8 mouse cellular contexts compared by ENCODE assay signal in genomic region chr2:121271236-121271927, GRCm38 (mm10). TPM values are rescaled to one million over a fixed set of nuclear protein-coding genes. Genes with fewer than 3 reads are reported as not detected.
DNase-seq lines count a peak whose midpoint lies in the region; ATAC-seq lines count a peak whose summit lies in the region.

Trp53bp1 (minus strand) TSS chr2:121271407.

- ATAC-seq in inflammation-experienced regulatory T-cells, adult 6 months = peak; percentile 100
- peak; percentile 100 for ATAC-seq in megakaryocyte-erythroid progenitor cell, adult 5-6 weeks (replicated peaks; ENCODE audit: low FRiP score, low TSS enrichment, poor library complexity, severe bottlenecking)

- intact Hi-C loops in gastrocnemius, postnatal 14 days (cut with DNase I; ENCODE audit: low total_unique reads) = no loop called here
- intact Hi-C loops in left cerebral cortex, postnatal 10 days (cut with DNase I) = no loop called here

- peak; percentile 96 to 99 for DNase-seq in adrenal gland, adult (ENCODE audit: inconsistent age in 2 of 2, low spot score in 1 of 2)
- DNase-seq in embryo, embryonic 10.5 days (ENCODE audit: low spot score) = peak; percentile 98
- peak; percentile 92 for DNase-seq in gastrocnemius, postnatal 14 days
- DNase-seq in left cerebral cortex, postnatal 10 days (ENCODE audit: extremely low spot score in 1 of 2, low spot score in 2 of 2) = peak; percentile 96
- DNase-seq in right cerebral cortex, postnatal 25 days = peak; percentile 96
- DNase-seq in urinary bladder, postnatal 4 days (ENCODE audit: low spot score in 2 of 2) = peak; percentile 90 to 95

RNA-seq across cellular contexts. Expression of gene Trp53bp1, which starts in this region (rescaled TPM):
- total RNA-seq in gastrocnemius, postnatal 14 days (2021) = 10 to 100 TPM; 12.1 to 17.3 TPM
- polyA plus RNA-seq in inflammation-experienced regulatory T-cells, adult 6 months (2017; shearing (Covaris generic)) = 10 to 100 TPM; 32.2 to 41.0 (median 38.0) TPM
- 100 to 1,000 TPM; 173 to 183 TPM for total RNA-seq in left cerebral cortex, postnatal 10 days (2021)
- 22.9 and 33.3 TPM in 2 replicates for total RNA-seq in megakaryocyte-erythroid progenitor cell, adult 5-6 weeks (2014; fragmentation: Nextera tagmentation)
- total RNA-seq in megakaryocyte-erythroid progenitor cell, adult 5-6 weeks (2017) = 22.6 and 31.8 TPM in 2 replicates

Comparison
In these comparisons a context has a peak if more than half of its experiments do, and no peak if none do; other contexts are left out.
1. Peak in every context shown above with its lines: DNase-seq and ATAC-seq.
2. RNA of gene Trp53bp1 (total RNA-seq): 173 to 183 TPM in left cerebral cortex, postnatal 10 days; 22.6 to 33.3 TPM in megakaryocyte-erythroid progenitor cell, adult 5-6 weeks and 12.1 to 17.3 TPM in gastrocnemius, postnatal 14 days; every median in the first group is over 4 times any median in the second.